In genomic region chr2:159491090-159491489, GRCm38 (mm10) we compare ENCODE assay signal across 13 mouse cellular contexts.
DNase-seq lines count a peak whose midpoint lies in the region; ATAC-seq lines count a peak whose summit lies in the region.
"Had no signal": no experiment of that assay in that cellular context is flagged by ENCODE, and none has a peak within 500 bp of the region (broad histone marks: within the 10 kb centered on the region; RNA-seq: fewer than 3 reads in every experiment).

No protein-coding gene starts in this region.

- 56% methylated on average over 3 of the region's 3 CpGs for WGBS in limb, embryonic 12.5 days
- WGBS in limb, embryonic 10.5 days = 81% methylated on average over 3 of the region's 3 CpGs
- WGBS in embryonic facial prominence, embryonic 15.5 days = 26% methylated on average over 3 of the region's 3 CpGs
- WGBS in midbrain, embryonic 10.5 days = 68% methylated on average over 3 of the region's 3 CpGs

- H3K27ac ChIP-seq in limb, embryonic 12.5 days = peak overlapping the region; percentile 29; the same call in 1 of the 2 replicates
- no peak overlapping the region for H3K27ac ChIP-seq in limb, embryonic 10.5 days
- H3K27ac ChIP-seq in embryonic facial prominence, embryonic 15.5 days (replicated peaks) = 0 out of 2 replicates have a peak overlapping the region, but pooled peaks have one; percentile 36
- H3K27ac ChIP-seq in midbrain, embryonic 10.5 days (replicated peaks) = no peak overlapping the region
- H3K27ac ChIP-seq: liver, embryonic 13.5 days; stomach, postnatal 0 days had no signal

- H3K4me3 ChIP-seq in limb, embryonic 12.5 days (replicated peaks) = no peak overlapping the region
- no peak overlapping the region for H3K4me3 ChIP-seq in limb, embryonic 10.5 days
- no peak overlapping the region for H3K4me3 ChIP-seq in embryonic facial prominence, embryonic 15.5 days (replicated peaks)
- H3K4me3 ChIP-seq in midbrain, embryonic 10.5 days = no peak overlapping the region
- H3K4me3 ChIP-seq: erythroblast, embryonic 14.5 days; liver, embryonic 13.5 days had no signal

- H3K27me3 ChIP-seq in limb, embryonic 12.5 days = no peaks in the 10 kb centered on the region
- H3K27me3 ChIP-seq in limb, embryonic 10.5 days (ENCODE audit: low read depth, poor library complexity, severe bottlenecking) = no peaks in the 10 kb centered on the region
- H3K27me3 ChIP-seq in embryonic facial prominence, embryonic 15.5 days = no peaks in the 10 kb centered on the region
- no peaks in the 10 kb centered on the region for H3K27me3 ChIP-seq in midbrain, embryonic 10.5 days (ENCODE audit: low read depth, poor library complexity, severe bottlenecking)
- H3K27me3 ChIP-seq: liver, embryonic 13.5 days; Patski had no signal

- no peak for ATAC-seq in limb, embryonic 12.5 days (ENCODE audit: insufficient number of reproducible peaks, insufficient read depth, low FRiP score, low TSS enrichment, low read depth)
- ATAC-seq in embryonic facial prominence, embryonic 15.5 days (ENCODE audit: insufficient number of reproducible peaks, low FRiP score, low TSS enrichment, low read depth) = 0 out of 2 replicates have a peak, but pooled peaks have one; percentile 51
- ATAC-seq in granulocyte monocyte progenitor cell, adult 5-6 weeks (replicated peaks; ENCODE audit: poor library complexity, severe bottlenecking) = no peak
- ATAC-seq: Patski had no signal

- H3K9me3 ChIP-seq in limb, embryonic 12.5 days = 0 out of 2 replicates have a peak, but pooled peaks cover 8% of the 10 kb centered on the region
- H3K9me3 ChIP-seq in limb, embryonic 10.5 days (replicated peaks) = no peaks in the 10 kb centered on the region
- H3K9me3 ChIP-seq in embryonic facial prominence, embryonic 15.5 days (replicated peaks) = no peaks in the 10 kb centered on the region
- no peaks in the 10 kb centered on the region for H3K9me3 ChIP-seq in midbrain, embryonic 10.5 days (replicated peaks)
- H3K9me3 ChIP-seq: liver, embryonic 13.5 days had no signal

- no peak overlapping the region for H3K4me2 ChIP-seq in limb, embryonic 12.5 days
- no peak overlapping the region for H3K4me2 ChIP-seq in embryonic facial prominence, embryonic 15.5 days (replicated peaks)
- H3K4me2 ChIP-seq: liver, embryonic 13.5 days had no signal

- H3K9ac ChIP-seq in limb, embryonic 12.5 days (replicated peaks) = no peak overlapping the region
- no peak overlapping the region for H3K9ac ChIP-seq in embryonic facial prominence, embryonic 15.5 days
- H3K9ac ChIP-seq: liver, embryonic 13.5 days had no signal

- peak; percentile 32 for DNase-seq in adrenal gland, postnatal 25 days
- no peak for DNase-seq in adrenal gland, adult (ENCODE audit: inconsistent age in 2 of 2, low spot score in 1 of 2)
- no peak for DNase-seq in limb, embryonic 10.5 days (ENCODE audit: low spot score)
- DNase-seq in heart, postnatal 4 days = peak; percentile 75
- DNase-seq in midbrain, embryonic 10.5 days (ENCODE audit: low spot score) = no peak
- DNase-seq: B cell, adult 2 months; liver, embryonic 13.5 days had no signal

- H3K4me1 ChIP-seq in limb, embryonic 12.5 days (replicated peaks) = 0 out of 2 replicates have a peak, but pooled peaks cover 6% of the 10 kb centered on the region
- no peaks in the 10 kb centered on the region for H3K4me1 ChIP-seq in limb, embryonic 10.5 days
- peaks cover 5% of the 10 kb centered on the region; the same call in 1 of the 2 replicates for H3K4me1 ChIP-seq in embryonic facial prominence, embryonic 15.5 days
- no peaks in the 10 kb centered on the region for H3K4me1 ChIP-seq in midbrain, embryonic 10.5 days
- H3K4me1 ChIP-seq: liver, embryonic 13.5 days had no signal

- H3K36me3 ChIP-seq in limb, embryonic 12.5 days = no peaks in the 10 kb centered on the region
- H3K36me3 ChIP-seq in limb, embryonic 10.5 days = no peaks in the 10 kb centered on the region
- no peaks in the 10 kb centered on the region for H3K36me3 ChIP-seq in embryonic facial prominence, embryonic 15.5 days
- H3K36me3 ChIP-seq in midbrain, embryonic 10.5 days = no peaks in the 10 kb centered on the region
- H3K36me3 ChIP-seq: liver, embryonic 13.5 days had no signal

Comparison
In these comparisons a context has a peak if more than half of its experiments do, and no peak if none do; other contexts are left out.
1. DNase-seq: peak in adrenal gland, postnatal 25 days (single experiment) and heart, postnatal 4 days (single experiment); none in adrenal gland, adult (0 of 2), limb, embryonic 10.5 days (single experiment) and midbrain, embryonic 10.5 days (single experiment).
2. H3K27ac ChIP-seq: peak in limb, embryonic 12.5 days (single experiment) and embryonic facial prominence, embryonic 15.5 days (single experiment); none in limb, embryonic 10.5 days (single experiment) and midbrain, embryonic 10.5 days (single experiment).